8 mouse cellular contexts compared by ENCODE assay signal in genomic region chr11:90363406-90363805, GRCm38 (mm10). TPM values are rescaled to one million over a fixed set of nuclear protein-coding genes. Genes with fewer than 3 reads are reported as not detected.
DNase-seq lines count a peak whose midpoint lies in the region; ATAC-seq and TF ChIP-seq lines count a peak whose summit lies in the region.

No protein-coding gene starts in this region.

- H3K9me3 ChIP-seq in forebrain, postnatal 0 days (ENCODE audit: low read length), result no peaks in the 10 kb centered on the region
- no peaks in the 10 kb centered on the region for H3K9me3 ChIP-seq in forebrain, embryonic 12.5 days

- no peak overlapping the region for H3K9ac ChIP-seq in forebrain, postnatal 0 days
- H3K9ac ChIP-seq in forebrain, embryonic 12.5 days, result no peak overlapping the region

- no peaks in the 10 kb centered on the region for H3K27me3 ChIP-seq in forebrain, postnatal 0 days (ENCODE audit: insufficient read depth, low read length)
- H3K27me3 ChIP-seq in forebrain, embryonic 12.5 days, result 0 out of 2 replicates have a peak, but pooled peaks cover 16% of the 10 kb centered on the region

- H3K36me3 ChIP-seq in forebrain, postnatal 0 days (ENCODE audit: insufficient read depth), result no peaks in the 10 kb centered on the region
- no peaks in the 10 kb centered on the region for H3K36me3 ChIP-seq in forebrain, embryonic 12.5 days (replicated peaks)

- ATAC-seq in forebrain, postnatal 0 days, result no peak
- no peak for ATAC-seq in forebrain, embryonic 12.5 days (ENCODE audit: low FRiP score)
- ATAC-seq in granulocyte monocyte progenitor cell, adult 5-6 weeks (replicated peaks; ENCODE audit: poor library complexity, severe bottlenecking), result peak; percentile 73

- 0 out of 2 replicates have a peak, but pooled peaks cover 8% of the 10 kb centered on the region for H3K4me1 ChIP-seq in forebrain, postnatal 0 days (ENCODE audit: insufficient read depth)
- peaks cover 4% of the 10 kb centered on the region for H3K4me1 ChIP-seq in forebrain, embryonic 12.5 days

- WGBS in forebrain, postnatal 0 days, result 41% methylated on average over 3 of the region's 3 CpGs
- WGBS in forebrain, embryonic 12.5 days, result 42% methylated on average over 3 of the region's 3 CpGs

- no peak overlapping the region for H3K4me3 ChIP-seq in forebrain, postnatal 0 days (ENCODE audit: low read depth, low read length)
- H3K4me3 ChIP-seq in forebrain, embryonic 12.5 days (replicated peaks), result no peak overlapping the region

- no peak overlapping the region for H3K27ac ChIP-seq in forebrain, postnatal 0 days (ENCODE audit: low read depth, low read length)
- H3K27ac ChIP-seq in forebrain, embryonic 12.5 days, result no peak overlapping the region

- H3K4me2 ChIP-seq in forebrain, postnatal 0 days (ENCODE audit: low read depth), result no peak overlapping the region
- H3K4me2 ChIP-seq in forebrain, embryonic 12.5 days, result no peak overlapping the region

- peak; percentile 62 for TF ChIP-seq CTCF in forebrain, postnatal 0 days (IDR thresholded peaks at IDR 0.05; ENCODE audit: low read depth)

- DNase-seq in forebrain, postnatal 0 days, result peak; percentile 48
- DNase-seq in testis, postnatal 10 days (ENCODE audit: low spot score), result peak; percentile 75
- no peak for DNase-seq in testis, postnatal 14 days (ENCODE audit: low spot score)
- peak; percentile 34 to 38 for DNase-seq in lung, adult 18-20 months
- no peak for DNase-seq in right cerebral cortex, postnatal 25 days
- DNase-seq in frontal cortex, postnatal 14 days (ENCODE audit: low spot score in 2 of 2), result no peak

RNA-seq across cellular contexts. Expression of gene Hlf, which starts 27.3 kb away (rescaled TPM):
- 5.7 and 6.8 TPM in 2 replicates for total RNA-seq in forebrain, postnatal 0 days (2014; rRNA removed)
- polyA plus RNA-seq in forebrain, postnatal 0 days (2015; fragmentation: Nextera tagmentation; extraction: Ambion mirVana), result 5.5 and 9.7 TPM in 2 replicates
- 2.2 and 3.3 TPM in 2 replicates for polyA plus RNA-seq in forebrain, embryonic 12.5 days (2016; fragmentation: Nextera tagmentation; extraction: Ambion mirVana)
- total RNA-seq in granulocyte monocyte progenitor cell, adult 5-6 weeks (2014; fragmentation: Nextera tagmentation), result 10.2 and 11.0 TPM in 2 replicates
- 2.3 and 2.5 TPM in 2 replicates for total RNA-seq in granulocyte monocyte progenitor cell, adult 5-6 weeks (2017)

Comparison
In these comparisons a context has a peak if more than half of its experiments do, and no peak if none do; other contexts are left out.
1. DNase-seq: peak in forebrain, postnatal 0 days (single experiment), testis, postnatal 10 days (single experiment) and lung, adult 18-20 months (2 of 2); none in testis, postnatal 14 days (single experiment), right cerebral cortex, postnatal 25 days (single experiment) and frontal cortex, postnatal 14 days (0 of 2).